Mouse (Mus musculus) embryo, embryonic 11 days (tissue): ENCODE measurements at regions not wholly inside any gene's neighbourhood (a gene's known extent, or its start where the extent isn't known, plus 50 kb on each side); places are given as distances from the start of the nearest gene placed in this dataset.
A peak's percentile ranks its signal among the peaks of the same experiment; 100 is the strongest.
"Not testable (repeated sequence)": the region's sequence is repeated elsewhere in the genome, so short reads cannot be mapped to it uniquely, and the experiment has no call there.

Source experiments
- DNase-seq: peaks from one replicate; pipeline ENCODE4 v3.0.0-alpha.2; 2015

DNA sequence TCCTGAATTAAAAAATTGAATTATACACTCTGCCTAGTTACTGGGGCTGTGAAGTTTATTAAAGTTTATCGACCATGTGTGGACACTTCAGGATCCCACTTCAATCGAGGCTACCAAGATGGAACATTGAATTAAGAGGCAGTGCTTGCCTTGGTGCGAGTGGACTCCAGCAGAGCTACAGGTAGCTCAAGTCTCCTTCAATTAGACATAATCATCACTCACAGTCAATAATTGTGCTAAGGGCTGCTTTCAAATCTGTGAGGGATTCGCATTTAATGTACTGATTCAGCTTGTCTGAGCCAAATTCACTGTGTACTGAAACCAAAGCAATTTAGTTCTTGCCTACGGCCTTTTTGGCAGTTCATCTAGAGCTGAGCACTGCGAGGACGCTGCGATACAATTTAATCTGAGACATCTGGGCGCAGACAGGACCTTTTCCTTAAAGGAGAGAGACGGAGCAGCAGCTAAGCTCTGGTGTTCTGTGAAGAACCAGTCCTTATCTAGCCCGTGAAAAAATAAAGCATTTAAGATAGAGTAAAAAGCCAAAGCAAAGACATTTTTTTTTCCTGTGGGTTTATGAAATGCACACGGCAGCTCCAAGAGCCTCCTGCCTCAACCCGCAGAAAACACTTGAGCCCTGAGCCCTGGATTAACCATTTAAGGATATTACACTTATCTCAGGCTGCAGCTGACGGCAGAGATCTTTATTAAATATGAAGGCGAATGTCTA lies 220.8 kb upstream of the Irx1 start:
- no peak for DNase-seq

DNA sequence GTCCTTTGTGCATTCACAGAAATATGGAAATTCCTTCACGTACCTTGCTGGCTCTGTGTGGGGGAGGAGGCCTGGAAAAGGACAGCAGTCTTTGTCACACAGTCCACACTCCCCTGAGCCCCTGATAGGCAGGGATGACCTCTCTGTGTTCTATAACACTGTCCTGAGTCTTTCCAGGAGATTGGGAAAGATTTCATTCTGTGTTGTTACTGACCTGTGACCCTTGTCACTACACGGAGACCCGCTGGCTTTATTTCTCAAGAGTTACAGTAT lies 221.3 kb upstream of the Irx1 start:
- DNase-seq = no peak

DNA sequence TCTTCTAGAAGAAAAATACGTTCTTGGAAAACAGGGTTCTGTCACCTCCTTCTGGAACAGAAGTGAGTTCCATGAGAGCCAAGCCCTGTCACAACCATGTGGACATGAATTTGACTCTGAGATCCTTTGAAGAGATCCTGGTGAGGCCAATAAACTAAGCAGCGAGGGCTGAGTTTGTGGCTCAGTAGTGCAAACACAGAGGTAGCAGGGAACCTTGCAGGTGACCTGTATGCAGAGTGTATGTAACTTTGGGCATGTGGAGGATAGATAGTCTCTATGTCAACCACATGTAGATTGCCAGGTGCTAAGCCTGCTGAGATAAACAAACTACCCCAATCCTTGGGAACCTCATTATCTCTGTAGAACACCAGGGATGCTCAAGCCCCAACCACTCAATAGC lies 232.4 kb upstream of the Irx1 start:
- DNase-seq = no peak

DNA sequence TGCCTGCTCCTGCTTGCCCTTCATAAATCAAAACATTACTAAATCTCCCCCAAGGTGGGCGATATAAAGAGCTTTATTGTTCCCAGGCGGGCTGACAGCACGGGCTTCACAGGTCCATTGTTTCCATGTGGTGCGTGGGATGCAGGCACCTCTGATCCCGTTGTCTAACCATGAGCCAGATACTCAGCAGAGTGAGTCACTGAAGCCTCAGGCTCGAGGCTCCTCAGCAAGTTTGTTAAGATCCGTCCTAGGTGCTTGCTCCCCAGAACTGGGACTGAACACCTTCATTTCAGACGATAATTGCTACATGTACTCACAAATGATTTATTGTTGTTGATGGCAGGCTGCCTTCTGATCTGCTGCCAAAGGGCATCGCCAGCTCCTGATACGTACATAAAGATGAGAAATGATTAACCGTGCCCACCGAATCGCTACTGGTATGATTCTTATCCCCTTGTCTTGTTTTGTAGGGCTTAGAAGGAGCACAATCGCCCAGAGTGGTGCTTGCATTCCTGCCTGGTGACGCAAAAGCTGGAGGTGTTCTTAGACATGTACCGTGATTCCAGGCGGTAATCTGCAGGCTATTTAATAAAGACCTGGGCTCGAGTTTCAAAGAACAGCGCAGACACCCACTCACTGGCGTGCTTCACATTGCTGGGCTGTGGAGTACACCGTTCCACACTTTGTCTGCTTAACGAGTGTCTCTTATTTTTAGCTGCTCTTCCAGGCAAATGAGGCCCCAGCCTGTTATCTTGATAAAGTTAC lies 235.0 kb upstream of the Irx1 start:
- DNase-seq = peak; percentile 18

DNA sequence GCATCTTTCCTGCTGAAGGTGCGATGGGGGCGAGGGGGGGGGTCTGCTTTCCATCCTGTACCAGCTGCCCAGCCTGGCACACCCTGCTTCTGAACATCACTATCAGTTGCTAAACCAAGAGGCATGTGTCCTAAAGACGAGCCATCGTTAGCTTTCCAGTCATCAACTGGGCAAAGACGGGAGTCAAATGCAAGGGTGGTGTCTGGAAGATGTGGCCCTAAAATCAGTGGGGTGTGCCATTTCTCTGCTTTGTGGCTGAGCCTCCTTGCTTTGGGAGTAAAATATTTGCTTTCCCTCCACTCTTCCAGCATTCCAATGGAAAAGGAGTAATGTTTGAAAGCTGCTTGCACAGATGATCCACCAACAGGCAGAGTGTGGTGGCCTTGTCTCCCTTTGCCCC lies 246.0 kb upstream of the Irx1 start:
- no peak for DNase-seq

DNA sequence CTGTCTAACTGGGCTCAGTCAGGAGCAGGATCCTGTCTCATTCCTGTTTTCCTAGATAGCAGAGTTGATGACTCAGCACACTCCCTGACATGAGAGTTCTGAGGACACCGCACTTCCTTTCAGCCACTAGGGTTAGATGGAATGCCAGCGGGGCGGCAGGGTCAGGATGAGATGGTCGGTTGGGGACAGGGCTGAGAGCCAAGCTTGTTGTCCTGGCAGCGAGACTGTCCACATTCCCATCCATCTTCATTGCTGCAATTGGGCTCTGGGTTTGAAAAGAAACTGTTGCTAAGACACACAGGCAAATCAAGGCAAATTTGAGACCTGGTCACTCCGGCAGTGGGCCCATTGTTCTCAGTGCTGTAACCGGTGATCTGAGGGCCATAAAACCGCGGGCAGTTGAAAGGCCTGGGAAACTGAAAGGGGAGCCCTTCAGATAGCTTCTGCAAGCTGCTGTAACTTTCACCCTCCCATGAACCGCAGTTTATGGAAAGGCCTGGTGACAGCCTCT lies 246.5 kb upstream of the Irx1 start:
- peak; percentile 70 for DNase-seq

DNA sequence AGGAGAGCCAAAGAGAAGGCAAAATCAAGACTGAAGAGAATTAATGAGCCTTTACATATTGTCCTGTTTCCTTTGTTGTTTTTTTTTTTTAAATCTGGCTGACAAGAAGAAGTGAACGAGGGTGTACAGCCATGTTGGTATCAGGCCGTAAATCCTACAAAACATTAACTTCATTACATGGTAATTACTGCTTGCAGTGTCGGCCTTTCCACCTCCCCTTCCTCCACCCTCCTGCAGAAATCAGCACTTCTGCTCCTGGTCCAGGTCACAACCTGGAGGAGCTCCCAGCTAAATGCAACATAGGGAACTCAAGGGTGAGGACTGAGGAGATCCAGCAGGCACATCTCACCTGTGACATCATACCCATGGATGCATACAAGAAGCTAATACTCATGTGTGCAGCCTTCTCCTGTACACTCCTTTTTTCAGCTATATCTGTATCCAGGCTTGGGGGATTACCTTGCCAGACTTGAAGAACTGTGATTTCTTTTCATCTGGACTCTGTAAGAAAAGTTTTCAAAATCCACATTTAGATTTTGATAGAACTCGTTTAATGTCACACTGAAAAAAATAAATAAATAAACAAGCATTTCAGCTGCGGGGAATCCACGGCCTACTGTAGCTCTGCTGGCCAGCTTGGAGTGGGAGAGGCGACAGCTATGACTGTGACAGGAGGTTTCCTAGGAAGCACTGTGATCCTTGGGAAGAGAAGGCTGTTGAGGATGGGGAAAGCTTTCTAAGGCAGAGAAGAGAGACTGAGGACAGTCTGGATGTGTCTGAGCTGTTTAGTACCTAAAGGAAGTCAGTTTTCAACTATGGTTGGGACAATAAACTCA lies 247.2 kb upstream of the Irx1 start:
- DNase-seq = peak; percentile 8

DNA sequence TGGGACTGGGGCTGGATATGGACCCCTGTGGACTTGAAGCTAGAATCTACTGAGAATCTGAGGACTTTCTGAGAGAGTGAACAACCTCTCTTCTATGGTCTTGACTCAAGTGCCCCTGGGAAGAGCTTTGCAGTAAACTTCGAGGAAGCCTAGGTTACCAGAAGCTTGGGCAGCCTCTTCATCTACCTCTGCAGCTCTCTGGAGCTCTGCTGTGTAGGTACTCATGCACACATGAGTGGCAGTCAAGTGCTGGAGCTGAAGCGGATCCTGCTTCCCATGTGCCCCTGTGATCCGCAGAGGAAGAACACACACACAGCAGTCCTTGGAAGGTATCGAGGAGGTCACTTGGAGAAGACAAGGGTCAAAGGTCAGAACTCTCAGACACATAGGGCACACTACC lies 248.2 kb upstream of the Irx1 start:
- no peak for DNase-seq

DNA sequence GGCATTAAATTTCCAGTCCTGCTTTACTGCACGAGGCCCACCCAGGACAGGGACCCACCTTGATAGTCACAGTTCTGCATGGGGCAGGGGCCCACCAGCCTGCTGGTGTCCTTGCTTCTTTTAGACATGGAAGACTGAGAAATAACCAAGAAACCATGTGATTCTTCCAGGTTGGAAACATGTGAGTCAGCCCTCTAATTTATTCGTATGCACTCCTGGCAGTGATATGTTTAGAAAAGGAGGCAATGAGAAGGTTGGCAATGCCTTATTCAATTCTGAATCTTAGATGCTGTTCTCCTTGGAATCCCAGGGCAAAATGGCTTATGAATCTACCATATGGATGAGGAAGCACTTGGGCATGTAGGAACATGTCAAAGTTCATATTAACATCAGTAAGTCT lies 249.2 kb upstream of the Irx1 start:
- DNase-seq = no peak

DNA sequence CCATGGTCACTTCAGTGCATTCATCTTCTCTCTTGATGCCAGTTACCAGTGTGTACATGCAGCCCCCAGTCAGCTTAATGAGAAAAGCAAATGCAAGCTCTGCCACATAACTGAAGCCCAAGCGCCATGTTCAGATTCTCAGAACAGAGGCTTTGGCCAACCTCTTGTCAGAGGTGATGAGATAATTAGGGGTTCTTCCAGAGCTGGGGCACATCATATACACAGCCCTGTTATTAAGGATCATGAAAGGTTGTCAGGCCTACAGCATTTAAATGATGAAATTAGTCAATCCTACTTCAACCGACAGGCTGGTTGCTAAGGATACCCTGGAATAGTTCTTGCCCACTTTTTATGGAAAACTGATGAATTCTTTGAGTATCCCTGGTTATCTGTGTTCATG lies 255.8 kb upstream of the Irx1 start:
- no peak for DNase-seq

DNA sequence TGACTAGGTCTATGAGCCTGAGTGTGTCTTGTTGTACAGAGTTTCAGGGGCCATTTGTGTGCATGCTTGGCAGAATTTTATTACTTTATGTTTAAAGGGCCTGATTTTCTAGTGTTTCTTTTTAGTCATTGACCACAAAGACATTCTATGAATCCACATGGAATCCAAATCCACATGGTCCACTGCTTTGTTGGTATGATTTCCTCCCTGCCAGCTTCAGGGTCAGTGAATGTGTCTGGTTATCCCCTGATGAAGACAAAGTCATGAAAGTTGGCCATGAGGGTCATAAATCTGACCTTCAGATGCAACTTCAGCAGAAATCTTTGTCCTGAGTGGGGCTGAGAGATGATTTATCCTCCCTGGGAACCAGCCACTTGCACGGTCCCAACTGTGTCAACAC lies 263.6 kb upstream of the Irx1 start:
- no peak for DNase-seq

DNA sequence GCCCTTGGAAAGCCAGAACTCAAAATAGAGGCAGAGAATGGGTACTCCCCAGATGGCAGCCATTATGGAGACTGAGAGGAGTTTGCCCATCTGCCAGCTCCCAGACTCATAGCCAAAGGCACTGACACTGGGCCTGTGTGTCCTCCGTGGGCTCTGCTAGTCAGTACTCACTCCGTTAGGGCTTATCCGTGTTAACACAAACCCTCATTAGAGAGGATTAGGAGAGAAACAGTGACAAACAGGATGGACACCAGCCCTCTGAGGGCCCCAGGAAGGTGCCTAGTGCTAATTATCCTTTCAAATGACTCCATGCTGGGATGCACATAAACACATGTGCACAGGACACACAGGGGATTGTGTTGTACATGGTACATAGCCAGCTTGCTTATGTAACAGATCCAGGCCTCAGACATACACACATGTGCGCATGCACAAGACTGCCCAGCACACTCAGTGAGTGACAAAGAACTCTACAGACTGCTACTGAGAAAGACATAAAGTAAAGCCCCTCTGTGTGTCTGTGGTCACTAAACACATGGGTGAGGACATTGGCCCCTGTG lies 267.6 kb upstream of the Irx1 start:
- DNase-seq = no peak

DNA sequence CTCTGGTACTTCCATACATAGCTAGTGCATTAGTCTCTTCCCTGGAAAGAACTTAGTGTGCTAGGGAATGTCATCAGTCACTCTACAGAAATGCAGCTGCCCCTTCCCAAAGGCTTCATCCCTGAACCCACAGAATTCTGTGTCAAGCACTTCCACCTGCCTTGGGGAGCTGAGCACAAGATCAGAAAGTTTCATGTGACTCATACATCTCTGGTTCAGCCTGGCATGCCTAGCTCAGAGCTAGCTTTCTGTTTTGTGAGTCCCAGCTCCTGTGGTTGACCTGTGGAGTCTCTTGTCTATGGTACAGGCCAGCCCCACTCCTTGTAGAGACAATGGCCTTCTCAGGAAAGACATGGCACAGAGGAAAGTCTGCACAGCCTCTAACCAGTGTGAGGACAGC lies 268.6 kb upstream of the Irx1 start:
- no peak for DNase-seq

DNA sequence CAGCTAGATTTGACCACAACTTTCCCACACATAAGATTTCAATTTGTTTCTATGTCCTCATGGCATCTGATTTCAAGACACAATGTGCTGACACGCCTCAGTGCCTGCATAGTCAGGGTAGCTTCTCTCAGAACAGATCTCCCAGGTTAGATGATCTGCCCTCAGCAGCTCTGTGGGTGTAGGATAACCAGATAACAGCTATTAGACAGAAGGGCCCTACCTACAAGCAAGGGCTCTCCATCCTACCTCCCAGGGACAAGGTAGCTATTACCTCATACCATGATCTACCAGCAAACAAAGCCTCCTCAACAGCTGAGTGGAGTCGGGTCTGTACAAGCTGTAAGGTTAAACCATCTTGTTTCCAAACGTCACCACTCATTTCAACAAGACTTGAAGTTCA lies 278.4 kb upstream of the Irx1 start:
- DNase-seq = no peak

DNA sequence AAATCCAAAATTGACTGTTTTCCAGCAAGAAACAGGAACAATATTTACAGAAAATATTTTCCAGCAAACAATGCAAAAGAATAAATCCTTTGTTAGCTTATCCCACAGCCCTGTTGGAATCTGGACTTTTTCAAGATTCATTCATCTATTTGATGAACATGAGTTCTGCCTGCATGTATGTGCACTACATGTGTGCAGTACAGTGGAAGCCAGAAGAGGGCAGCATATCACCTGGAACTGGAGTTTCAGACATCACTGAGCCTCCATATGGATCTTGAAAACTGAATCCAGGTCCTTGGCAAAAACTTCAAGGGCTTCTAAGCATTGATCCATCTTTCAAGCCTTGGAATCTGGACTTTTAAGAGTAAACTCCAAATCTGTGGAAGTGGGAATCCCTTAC lies 286.9 kb upstream of the Irx1 start:
- DNase-seq = no peak

DNA sequence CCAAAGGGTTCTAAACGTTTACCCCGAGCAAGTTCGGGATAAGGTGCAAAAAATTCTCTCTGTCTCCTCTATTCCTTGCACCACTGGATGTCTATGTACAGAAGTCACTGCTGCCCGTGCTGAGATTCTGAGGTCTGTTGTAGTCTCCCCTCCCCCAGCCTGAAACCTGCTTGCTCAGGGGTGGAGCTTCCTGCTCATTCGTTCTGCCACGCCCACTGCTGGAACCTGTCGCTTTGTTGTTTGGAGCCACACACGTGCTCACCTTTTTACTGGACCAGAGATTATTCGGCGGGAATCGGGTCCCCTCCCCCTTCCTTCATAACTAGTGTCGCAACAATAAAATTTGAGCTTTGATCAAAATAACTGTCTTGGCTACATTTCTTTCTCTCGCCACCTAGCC lies 289.7 kb upstream of the Irx1 start:
- not testable (repeated sequence) for DNase-seq

DNA sequence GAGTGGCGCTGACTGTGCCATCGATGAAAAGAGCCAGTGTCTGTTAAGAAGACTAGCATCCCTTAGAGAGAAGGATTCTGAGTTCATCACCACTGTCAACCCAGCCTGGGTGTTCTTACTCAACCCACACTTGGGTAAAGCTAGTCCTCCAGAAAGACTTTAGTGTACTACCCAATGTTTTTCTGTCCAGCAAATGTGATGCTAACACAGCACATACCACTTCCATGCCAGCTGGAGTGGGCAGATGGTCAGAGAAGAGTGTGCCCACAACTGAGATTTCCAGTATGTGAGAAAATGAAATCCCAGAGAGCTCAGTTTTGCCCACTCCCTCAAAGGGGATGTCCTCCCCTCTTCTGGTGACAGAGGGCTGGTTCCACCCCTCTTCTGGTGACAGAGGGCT lies 295.3 kb upstream of the Irx1 start:
- DNase-seq = no peak

DNA sequence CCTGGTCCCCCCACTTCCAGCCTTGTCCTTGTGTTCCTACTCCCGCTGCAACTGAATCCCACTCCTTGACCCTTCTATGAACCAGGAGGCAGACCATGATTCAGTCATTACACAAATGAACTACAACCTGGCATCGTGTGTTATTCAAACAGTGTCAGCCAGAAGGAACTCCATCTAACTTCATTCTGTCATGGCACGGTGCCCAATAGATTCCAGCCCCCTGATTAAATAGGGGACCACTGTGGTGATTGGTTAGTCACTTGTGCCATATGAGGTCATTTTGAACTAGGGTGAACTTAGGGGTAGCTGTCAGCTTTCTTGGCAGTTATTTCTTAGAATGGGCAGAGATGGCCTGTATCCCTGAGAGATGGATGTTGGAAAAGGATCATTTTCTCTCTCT lies 300.9 kb upstream of the Irx1 start:
- DNase-seq = no peak

DNA sequence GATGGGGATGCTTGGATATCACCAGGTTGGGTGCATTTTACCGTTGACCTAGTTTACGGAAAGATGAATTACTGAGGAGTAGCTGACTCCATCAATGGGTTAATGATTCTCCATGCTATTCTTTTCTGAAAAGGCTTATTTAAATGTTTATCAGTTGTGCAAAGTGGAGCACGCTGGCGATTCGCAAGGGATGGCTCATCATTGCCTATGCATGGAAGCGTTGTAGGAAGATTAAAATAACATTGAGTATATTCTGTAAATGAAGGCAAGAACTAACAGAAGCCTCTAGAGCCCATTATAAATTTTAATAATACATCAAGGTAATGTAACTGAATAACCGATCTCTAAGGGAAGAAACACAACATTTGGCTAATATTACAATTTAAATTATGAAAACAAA lies 301.6 kb upstream of the Irx1 start:
- no peak for DNase-seq

DNA sequence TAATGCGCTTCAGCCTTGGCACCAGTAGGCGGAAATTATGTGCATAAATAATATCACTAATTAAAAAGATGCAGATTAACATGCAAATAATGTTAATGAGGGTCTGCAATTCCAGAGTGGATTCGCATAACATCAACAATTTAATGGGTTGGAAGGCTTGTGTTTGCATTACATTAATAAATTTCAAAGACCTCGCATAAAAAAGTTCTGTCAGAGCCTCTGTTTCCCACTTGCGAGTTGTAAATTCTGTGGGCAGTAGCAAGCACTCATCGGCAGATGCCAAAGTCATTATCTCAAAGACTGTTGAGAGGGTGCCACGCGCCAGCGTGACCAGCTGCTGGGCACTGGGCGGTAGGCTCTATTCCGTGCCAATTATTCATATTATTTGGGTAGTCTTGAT lies 302.1 kb upstream of the Irx1 start:
- DNase-seq = no peak

DNA sequence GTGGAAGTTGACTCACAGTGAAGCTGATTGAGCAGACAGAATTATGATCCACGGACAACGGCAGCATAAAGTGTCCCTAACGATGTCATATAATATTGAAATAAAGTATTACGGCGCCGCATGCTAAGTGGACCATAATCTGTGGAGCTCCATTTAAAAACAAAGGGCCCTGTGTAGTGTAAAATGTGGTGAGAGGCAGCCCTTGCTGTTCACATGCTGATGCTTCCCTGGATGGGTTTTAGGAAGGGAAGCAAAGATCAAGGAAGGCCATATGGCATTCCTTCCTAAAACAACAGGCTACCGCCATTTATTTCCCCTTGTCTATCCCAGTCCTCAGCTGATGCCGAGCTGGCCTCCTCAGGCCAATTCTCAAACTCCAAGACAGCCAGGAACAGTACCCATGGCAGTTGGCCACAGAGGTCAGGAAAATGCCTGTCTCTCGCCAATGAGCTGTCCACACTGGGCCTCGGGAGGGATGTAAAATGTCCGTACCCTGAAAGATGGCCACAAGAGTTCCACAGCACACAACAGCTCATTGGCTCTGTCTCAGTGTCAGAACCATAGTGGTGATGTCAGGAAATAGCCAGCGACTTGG lies 302.7 kb upstream of the Irx1 start:
- no peak for DNase-seq

DNA sequence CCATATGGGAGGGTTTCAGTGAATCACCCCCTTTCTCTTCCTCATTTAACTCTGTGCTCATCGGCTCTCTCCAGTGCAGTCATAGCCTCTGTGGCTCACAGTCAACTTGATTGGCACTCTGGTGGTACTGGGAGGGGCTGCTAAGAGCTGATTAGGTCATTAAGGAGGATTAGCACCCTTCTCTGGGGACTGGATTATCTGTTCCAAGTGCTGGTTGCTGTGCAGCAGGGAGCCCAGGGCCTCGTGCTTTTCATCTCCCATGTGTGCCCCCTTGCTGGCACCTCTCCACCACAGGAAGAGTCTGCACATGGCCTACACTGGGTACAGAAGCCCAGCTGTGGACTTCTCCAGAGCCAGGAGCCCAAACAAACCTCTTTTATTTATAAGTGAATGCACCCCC lies 316.8 kb upstream of the Irx1 start:
- DNase-seq = no peak

DNA sequence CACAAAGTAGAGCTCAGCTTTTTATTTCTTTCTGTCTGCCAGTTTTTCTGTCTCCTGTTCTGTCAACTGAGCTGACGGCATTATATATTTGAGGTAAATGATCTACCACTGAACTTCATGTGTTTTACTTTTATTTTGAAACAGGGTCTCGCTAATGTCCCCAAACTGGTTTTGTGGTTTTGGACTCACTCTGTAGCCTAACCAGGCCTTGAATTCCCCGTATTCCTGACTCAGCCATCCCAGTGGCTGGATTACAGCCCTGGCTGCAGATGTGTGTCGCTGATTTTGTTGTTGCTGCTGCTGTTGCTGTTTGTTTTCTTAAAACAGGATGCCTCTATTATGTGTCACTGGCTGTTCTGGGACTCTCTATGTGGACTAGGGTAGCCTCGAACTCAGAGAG lies 317.3 kb upstream of the Irx1 start:
- DNase-seq = no peak
